Mouse (Mus musculus): ENCODE results near the gene Aamp. TPM values are rescaled to one million over a fixed set of nuclear protein-coding genes. Genes with fewer than 3 reads are reported as not detected.

Aamp gene
- polyA plus RNA-seq, 1 experiment from 2014 or later, result 231 TPM

GRCm38 (mm10) chr1:74280591-74281325 lies 3.8 kb downstream of the Aamp start:
- Histone ChIP-seq H3K27ac (ENCODE audit: low read depth, low read length) (no peak overlapping the region), H3K27me3 (replicated peaks; ENCODE audit: control insufficient read depth, insufficient read depth, low read length) (no peaks in the 10 kb centered on the region), H3K36me3 (ENCODE audit: control insufficient read depth, insufficient read depth, low read length) (peaks cover 46% of the 10 kb centered on the region), H3K9me3 (replicated peaks; ENCODE audit: control insufficient read depth, low read length) (no peaks in the 10 kb centered on the region), H3K4me3 (ENCODE audit: low read depth, low read length) (no peak overlapping the region), H3K9ac (ENCODE audit: low read length) (no peak overlapping the region), H3K4me2 (ENCODE audit: low read length) (no peak overlapping the region), H3K4me1 (ENCODE audit: control insufficient read depth, insufficient read depth, low read length) (peaks cover 11% of the 10 kb centered on the region)
- ATAC-seq (no peak), DNase-seq (ENCODE audit: low spot score) (no peak)
- WGBS, result 95% methylated on average over 14 of the region's 14 CpGs

- no peak overlapping the region for H3K27ac ChIP-seq (ENCODE audit: low read depth, low read length)
- peaks cover 7% of the 10 kb centered on the region; the same call in 1 of the 2 replicates for H3K4me1 ChIP-seq (ENCODE audit: control insufficient read depth, insufficient read depth, low read length)
- no peak overlapping the region for H3K9ac ChIP-seq (ENCODE audit: low read length)
- no peak for DNase-seq (ENCODE audit: low spot score)
- WGBS, result 92% methylated on average over 11 of the region's 11 CpGs
- H3K27me3 ChIP-seq (replicated peaks; ENCODE audit: control insufficient read depth, insufficient read depth, low read length), result no peaks in the 10 kb centered on the region
- H3K4me3 ChIP-seq (ENCODE audit: low read depth, low read length), result no peak overlapping the region
- H3K4me2 ChIP-seq (ENCODE audit: low read length), result no peak overlapping the region
- no peaks in the 10 kb centered on the region for H3K9me3 ChIP-seq (replicated peaks; ENCODE audit: control insufficient read depth, low read length)
- H3K36me3 ChIP-seq (ENCODE audit: control insufficient read depth, insufficient read depth, low read length), result peaks cover 46% of the 10 kb centered on the region
- no peak for ATAC-seq
These were observed 5.5 kb downstream of the Aamp start for GRCm38 (mm10) chr1:74278988-74279387.

GRCm38 (mm10) chr1:74278538-74278937 lies 6.0 kb downstream of the Aamp start, which contains the start of gene Gpbar1:
Gpbar1 (plus strand) TSS chr1:74278550.
- WGBS, result 89% methylated on average over 10 of the region's 10 CpGs
- H3K4me2 ChIP-seq (ENCODE audit: low read length), result no peak within 1 kb of the TSS
- H3K4me3 ChIP-seq (ENCODE audit: low read depth, low read length), result no peak within 1 kb of the TSS
- peaks cover 46% of the 10 kb centered on the region for H3K36me3 ChIP-seq (ENCODE audit: control insufficient read depth, insufficient read depth, low read length)
- peaks cover 4% of the 10 kb centered on the region; the same call in 1 of the 2 replicates for H3K4me1 ChIP-seq (ENCODE audit: control insufficient read depth, insufficient read depth, low read length)
- no peak within 1 kb of the TSS for H3K27ac ChIP-seq (ENCODE audit: low read depth, low read length)
- DNase-seq (ENCODE audit: low spot score) (no peak), ATAC-seq (no peak)
- H3K9me3 ChIP-seq (replicated peaks; ENCODE audit: control insufficient read depth, low read length), result no peaks in the 10 kb centered on the region
- no peak within 1 kb of the TSS for H3K9ac ChIP-seq (ENCODE audit: low read length)
- H3K27me3 ChIP-seq (replicated peaks; ENCODE audit: control insufficient read depth, insufficient read depth, low read length), result no peaks in the 10 kb centered on the region

- H3K27ac ChIP-seq (ENCODE audit: low read depth, low read length), result no peak overlapping the region
- no peak for DNase-seq (ENCODE audit: low spot score)
- H3K4me2 ChIP-seq (ENCODE audit: low read length), result no peak overlapping the region
- H3K4me1 ChIP-seq (ENCODE audit: control insufficient read depth, insufficient read depth, low read length), result peaks cover under 1% of the 10 kb centered on the region; the same call in 1 of the 2 replicates
- no peak overlapping the region for H3K4me3 ChIP-seq (ENCODE audit: low read depth, low read length)
- WGBS, result 72% methylated on average over 8 of the region's 8 CpGs
- no peaks in the 10 kb centered on the region for H3K27me3 ChIP-seq (replicated peaks; ENCODE audit: control insufficient read depth, insufficient read depth, low read length)
- ATAC-seq, result no peak
- H3K9me3 ChIP-seq (replicated peaks; ENCODE audit: control insufficient read depth, low read length), result no peaks in the 10 kb centered on the region
- peaks cover 43% of the 10 kb centered on the region for H3K36me3 ChIP-seq (ENCODE audit: control insufficient read depth, insufficient read depth, low read length)
- H3K9ac ChIP-seq (ENCODE audit: low read length), result no peak overlapping the region
These were observed 6.5 kb downstream of the Aamp start for GRCm38 (mm10) chr1:74277883-74278537.

GRCm38 (mm10) chr1:74277041-74277440 lies 7.5 kb downstream of the Aamp start:
- no peak overlapping the region for H3K4me2 ChIP-seq (ENCODE audit: low read length)
- H3K27me3 ChIP-seq (replicated peaks; ENCODE audit: control insufficient read depth, insufficient read depth, low read length), result no peaks in the 10 kb centered on the region
- ATAC-seq (no peak), DNase-seq (ENCODE audit: low spot score) (no peak)
- H3K4me3 ChIP-seq (ENCODE audit: low read depth, low read length), result no peak overlapping the region
- no peaks in the 10 kb centered on the region for H3K9me3 ChIP-seq (replicated peaks; ENCODE audit: control insufficient read depth, low read length)
- H3K36me3 ChIP-seq (ENCODE audit: control insufficient read depth, insufficient read depth, low read length), result peaks cover 34% of the 10 kb centered on the region
- WGBS, result 66% methylated on average over 6 of the region's 6 CpGs
- no peak overlapping the region for H3K27ac ChIP-seq (ENCODE audit: low read depth, low read length)
- no peak overlapping the region for H3K9ac ChIP-seq (ENCODE audit: low read length)
- no peaks in the 10 kb centered on the region for H3K4me1 ChIP-seq (ENCODE audit: control insufficient read depth, insufficient read depth, low read length)

- H3K4me3 ChIP-seq (ENCODE audit: low read depth, low read length), result no peak overlapping the region
- 60% methylated on average over 9 of the region's 9 CpGs for WGBS
- peaks cover 13% of the 10 kb centered on the region for H3K36me3 ChIP-seq (ENCODE audit: control insufficient read depth, insufficient read depth, low read length)
- no peaks in the 10 kb centered on the region for H3K4me1 ChIP-seq (ENCODE audit: control insufficient read depth, insufficient read depth, low read length)
- no peaks in the 10 kb centered on the region for H3K9me3 ChIP-seq (replicated peaks; ENCODE audit: control insufficient read depth, low read length)
- H3K27ac ChIP-seq (ENCODE audit: low read depth, low read length), result no peak overlapping the region
- no peak for ATAC-seq
- no peaks in the 10 kb centered on the region for H3K27me3 ChIP-seq (replicated peaks; ENCODE audit: control insufficient read depth, insufficient read depth, low read length)
- no peak for DNase-seq (ENCODE audit: low spot score)
- H3K4me2 ChIP-seq (ENCODE audit: low read length), result no peak overlapping the region
- no peak overlapping the region for H3K9ac ChIP-seq (ENCODE audit: low read length)
These were observed 9.5 kb downstream of the Aamp start for GRCm38 (mm10) chr1:74275015-74275414.

GRCm38 (mm10) chr1:74271659-74272058 lies 12.9 kb downstream of the Aamp start:
- Histone ChIP-seq H3K9me3 (replicated peaks; ENCODE audit: control insufficient read depth, low read length) (no peaks in the 10 kb centered on the region), H3K27ac (ENCODE audit: low read depth, low read length) (no peak overlapping the region), H3K4me2 (ENCODE audit: low read length) (no peak overlapping the region), H3K36me3 (ENCODE audit: control insufficient read depth, insufficient read depth, low read length) (peaks cover 25% of the 10 kb centered on the region), H3K4me1 (ENCODE audit: control insufficient read depth, insufficient read depth, low read length) (no peaks in the 10 kb centered on the region), H3K4me3 (ENCODE audit: low read depth, low read length) (no peak overlapping the region), H3K27me3 (replicated peaks; ENCODE audit: control insufficient read depth, insufficient read depth, low read length) (no peaks in the 10 kb centered on the region), H3K9ac (ENCODE audit: low read length) (no peak overlapping the region)
- 71% methylated on average over 4 of the region's 4 CpGs for WGBS
- DNase-seq (ENCODE audit: low spot score) (no peak), ATAC-seq (no peak)

- H3K4me2 ChIP-seq (ENCODE audit: low read length), result no peak overlapping the region
- WGBS, result 89% methylated on average over 8 of the region's 8 CpGs
These were observed 15.8 kb downstream of the Aamp start for GRCm38 (mm10) chr1:74268750-74269149.

GRCm38 (mm10) chr1:74262510-74262909 lies 22.0 kb downstream of the Aamp start:
- H3K27ac ChIP-seq (ENCODE audit: low read depth, low read length), result no peak overlapping the region
- H3K9ac ChIP-seq (ENCODE audit: low read length), result no peak overlapping the region
- ATAC-seq (no peak), DNase-seq (ENCODE audit: low spot score) (no peak)
- H3K4me2 ChIP-seq (ENCODE audit: low read length), result no peak overlapping the region
- peaks cover 87% of the 10 kb centered on the region for H3K36me3 ChIP-seq (ENCODE audit: control insufficient read depth, insufficient read depth, low read length)
- no peaks in the 10 kb centered on the region for H3K4me1 ChIP-seq (ENCODE audit: control insufficient read depth, insufficient read depth, low read length)
- WGBS, result 93% methylated on average over 6 of the region's 6 CpGs
- no peak overlapping the region for H3K4me3 ChIP-seq (ENCODE audit: low read depth, low read length)
- no peaks in the 10 kb centered on the region for H3K9me3 ChIP-seq (replicated peaks; ENCODE audit: control insufficient read depth, low read length)
- H3K27me3 ChIP-seq (replicated peaks; ENCODE audit: control insufficient read depth, insufficient read depth, low read length), result no peaks in the 10 kb centered on the region

More at GRCm38 (mm10) chr1:74268750-74269149, 15.8 kb downstream of the Aamp start:
- Histone ChIP-seq H3K4me3 (ENCODE audit: low read depth, low read length) (no peak overlapping the region), H3K4me1 (ENCODE audit: control insufficient read depth, insufficient read depth, low read length) (no peaks in the 10 kb centered on the region), H3K27me3 (replicated peaks; ENCODE audit: control insufficient read depth, insufficient read depth, low read length) (no peaks in the 10 kb centered on the region), H3K9ac (ENCODE audit: low read length) (no peak overlapping the region), H3K36me3 (ENCODE audit: control insufficient read depth, insufficient read depth, low read length) (peaks cover 54% of the 10 kb centered on the region), H3K27ac (ENCODE audit: low read depth, low read length) (no peak overlapping the region), H3K9me3 (replicated peaks; ENCODE audit: control insufficient read depth, low read length) (no peaks in the 10 kb centered on the region)
- ATAC-seq (no peak), DNase-seq (ENCODE audit: low spot score) (no peak)

Measured in forebrain, embryonic 14.5 days (tissue).